Mouse (Mus musculus) embryonic facial prominence, embryonic 15.5 days (tissue): ENCODE data around the gene Tspan5. TPM values are rescaled to one million over a fixed set of nuclear protein-coding genes. Genes with fewer than 3 reads are reported as not detected.
A peak's percentile ranks its signal among the peaks of the same experiment; 100 is the strongest.

ENCODE experiments used
- ATAC-seq: fragments of 200-750 bp; cut with Nextera tagmentation; 2 replicates; pipeline ENCODE4 v1.8.0; 2017; ENCODE audit warnings: low read depth, moderate TSS enrichment; ENCODE audit not compliant: insufficient number of reproducible peaks, low FRiP score, low TSS enrichment
- H3K27ac ChIP-seq: fragments of 300-500 bp; sonication (generic); replicated peaks from 2 replicates; pipeline ENCODE4 v1.5.1; 2015; ENCODE audit warnings: mild to moderate bottlenecking, inconsistent platforms
- H3K27me3 ChIP-seq: fragments of 300-500 bp; sonication (generic); 2 replicates; pipeline ENCODE4 v1.6.1; 2015; ENCODE audit warnings: inconsistent platforms
- H3K36me3 ChIP-seq: fragments of 300-500 bp; sonication (generic); 2 replicates; pipeline ENCODE4 v1.6.1; 2015; ENCODE audit warnings: mild to moderate bottlenecking, inconsistent platforms
- H3K4me1 ChIP-seq: fragments of 300-500 bp; sonication (generic); 2 replicates; pipeline ENCODE4 v1.6.1; 2015; ENCODE audit warnings: inconsistent platforms
- H3K4me2 ChIP-seq: fragments of 300-500 bp; sonication (generic); replicated peaks from 2 replicates; pipeline ENCODE4 v1.6.1; 2015; ENCODE audit warnings: mild to moderate bottlenecking, inconsistent platforms
- H3K4me3 ChIP-seq: fragments of 300-500 bp; sonication (generic); replicated peaks from 2 replicates; pipeline ENCODE4 v1.5.1; 2015; ENCODE audit warnings: mild to moderate bottlenecking, inconsistent platforms
- H3K9ac ChIP-seq: fragments of 300-500 bp; sonication (generic); 2 replicates; pipeline ENCODE4 v1.6.1; 2015; ENCODE audit warnings: inconsistent platforms
- H3K9me3 ChIP-seq: fragments of 300-500 bp; sonication (generic); replicated peaks from 2 replicates; pipeline ENCODE4 v1.6.1; 2016; ENCODE audit warnings: inconsistent platforms
- WGBS: fragments of 180-500 bp; shearing (Covaris S2); methylation state at CpG from one replicate; pipeline ENCODE4 v1.1.7; 2015; 5-methylcytosine and 5-hydroxymethylcytosine counted together
- polyA plus RNA-seq: library from polyadenylated mRNA; unstranded; fragments of >200 nt; fragmentation: Nextera tagmentation; extraction: Ambion mirVana; gene quantifications from 2 replicates; pipeline ENCODE4 v1.2.1, GENCODE M21; 2015

Gene Tspan5
- polyA plus RNA-seq, 1 experiment from 2014 or later = 42.7 TPM

DNA sequence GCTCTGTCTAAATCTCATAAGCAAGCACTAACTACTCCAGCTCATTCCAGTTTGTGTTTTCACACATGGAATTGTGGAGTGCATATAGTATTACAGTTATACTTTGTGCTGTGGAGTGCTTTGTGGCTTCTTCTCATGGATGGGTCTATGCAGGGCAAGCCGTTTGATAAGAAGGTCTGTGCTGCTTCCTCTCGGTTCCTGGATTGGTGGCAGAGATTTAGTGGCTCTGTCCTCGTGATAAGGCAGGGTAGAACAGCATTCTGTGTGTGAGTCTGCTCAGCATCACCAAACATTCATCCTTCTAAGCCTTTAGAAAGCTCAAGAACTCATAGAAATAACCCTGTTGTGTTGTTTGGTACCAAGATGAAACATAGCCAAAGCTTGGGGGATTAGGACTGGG, 54.6 kb downstream of the Tspan5 start:
- WGBS = 79% methylated on average over 3 of the region's 3 CpGs
- Histone ChIP-seq H3K4me1 (peaks cover 19% of the 10 kb centered on the region), H3K36me3 (no peaks in the 10 kb centered on the region), H3K27ac (no peak overlapping the region), H3K9ac (no peak overlapping the region), H3K9me3 (no peaks in the 10 kb centered on the region), H3K27me3 (no peaks in the 10 kb centered on the region), H3K4me2 (no peak overlapping the region), H3K4me3 (no peak overlapping the region)
- no peak for ATAC-seq

DNA sequence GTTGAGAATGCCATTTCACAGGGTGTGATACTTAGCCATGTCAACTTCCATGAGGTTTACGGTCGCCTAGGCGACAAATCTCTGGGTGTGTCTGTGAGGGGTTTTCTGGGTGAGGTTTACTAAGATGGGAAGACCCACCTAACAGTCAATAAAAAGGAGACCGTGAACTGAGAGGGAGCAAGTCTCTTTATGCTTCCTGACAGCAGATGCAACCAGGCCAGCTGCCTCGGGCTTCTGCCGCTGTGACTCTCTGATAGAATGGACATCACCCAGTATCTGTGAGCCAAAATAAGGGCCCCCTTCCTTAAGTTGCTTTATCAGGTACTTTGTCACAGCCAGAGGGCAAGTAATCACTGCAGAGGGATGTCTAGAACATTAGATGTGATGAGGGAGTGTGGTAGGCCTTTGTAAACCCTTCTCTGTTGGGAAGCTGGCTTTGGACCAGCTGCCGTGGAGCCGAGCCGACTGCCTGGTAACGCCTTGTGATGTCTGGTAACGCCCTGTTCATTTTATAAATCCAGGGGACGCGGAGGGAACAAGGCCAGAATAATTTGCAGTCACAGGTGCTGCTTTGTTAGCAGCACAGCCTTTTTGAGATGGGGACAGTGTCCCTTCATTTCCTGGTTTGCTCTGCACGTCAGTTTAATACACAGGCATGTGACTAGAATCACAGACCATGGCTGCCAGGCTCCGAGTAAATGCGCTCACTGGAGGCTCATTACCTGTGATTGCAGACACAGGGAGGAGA, 58.8 kb downstream of the Tspan5 start:
- Histone ChIP-seq H3K9ac (no peak overlapping the region), H3K36me3 (no peaks in the 10 kb centered on the region), H3K4me1 (peaks cover 45% of the 10 kb centered on the region), H3K4me3 (no peak overlapping the region), H3K9me3 (no peaks in the 10 kb centered on the region), H3K4me2 (no peak overlapping the region), H3K27ac (0 out of 2 replicates have a peak overlapping the region, but pooled peaks have one; percentile 23), H3K27me3 (no peaks in the 10 kb centered on the region)
- 54% methylated on average over 16 of the region's 16 CpGs for WGBS
- no peak for ATAC-seq

DNA sequence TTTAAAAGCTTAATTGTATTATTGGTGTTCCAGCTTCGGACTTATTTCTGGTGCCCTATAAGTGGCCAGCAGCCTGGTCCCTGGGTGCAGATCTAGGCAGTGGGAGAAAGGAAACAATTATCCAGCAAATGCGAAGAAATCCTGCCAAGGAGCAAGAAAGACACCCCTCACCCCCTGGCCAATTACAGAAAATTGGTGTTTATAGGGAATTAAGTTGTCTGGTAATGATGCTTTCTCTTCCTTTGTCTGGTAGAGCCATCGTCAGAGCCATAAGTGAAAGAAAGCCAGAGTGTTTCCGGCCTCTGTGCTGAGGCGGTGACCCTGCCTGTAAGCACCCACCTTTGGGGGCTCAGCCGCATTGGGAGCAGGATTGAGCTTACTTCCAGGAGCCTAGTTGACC, 59.7 kb downstream of the Tspan5 start:
- no peak overlapping the region for H3K9ac ChIP-seq

DNA sequence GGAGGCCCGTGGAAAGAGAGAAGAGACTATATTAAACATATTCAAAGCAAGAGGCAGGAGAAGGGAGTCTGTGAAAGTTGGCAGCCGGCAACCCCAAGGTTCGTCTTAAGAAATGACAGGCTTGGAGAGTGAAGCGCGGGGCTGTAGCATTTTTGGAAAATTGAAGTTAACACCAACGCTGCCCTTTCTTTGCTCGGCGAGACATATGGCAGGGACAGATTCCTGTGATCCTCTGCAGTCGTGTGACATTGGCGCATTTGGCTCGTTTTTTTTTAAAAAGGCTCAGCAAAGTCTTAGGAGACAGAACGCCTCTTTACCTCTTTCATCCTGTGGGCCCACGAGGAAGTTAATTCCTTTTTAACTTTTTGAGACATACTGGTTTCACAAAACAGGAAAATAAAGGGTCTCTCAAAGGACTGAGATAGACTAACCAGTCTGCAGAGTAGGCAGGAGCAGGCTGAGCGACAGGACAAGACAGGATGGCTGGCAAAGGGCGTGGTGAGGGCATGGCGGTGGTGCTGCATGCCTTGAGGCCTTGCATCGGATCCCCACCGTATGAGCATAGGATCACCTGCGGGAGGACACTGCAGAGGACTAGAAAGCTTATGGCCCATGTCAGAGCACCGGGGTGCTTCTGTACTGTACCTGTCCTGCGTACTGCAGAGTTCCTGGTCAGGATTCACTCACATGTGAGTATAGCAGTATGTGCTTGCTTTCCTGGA, 60.9 kb downstream of the Tspan5 start:
- no peak overlapping the region for H3K9ac ChIP-seq
- 52% methylated on average over 21 of the region's 21 CpGs for WGBS
- no peak overlapping the region for H3K27ac ChIP-seq
- H3K36me3 ChIP-seq = no peaks in the 10 kb centered on the region
- ATAC-seq = no peak
- no peak overlapping the region for H3K4me3 ChIP-seq
- H3K4me2 ChIP-seq = no peak overlapping the region
- H3K27me3 ChIP-seq = no peaks in the 10 kb centered on the region
- H3K9me3 ChIP-seq = no peaks in the 10 kb centered on the region
- peaks cover 45% of the 10 kb centered on the region for H3K4me1 ChIP-seq

More for the DNA sequence above, 59.7 kb downstream of the Tspan5 start:
- no peak for ATAC-seq
- Histone ChIP-seq H3K27me3 (no peaks in the 10 kb centered on the region), H3K4me3 (no peak overlapping the region), H3K36me3 (no peaks in the 10 kb centered on the region), H3K4me2 (no peak overlapping the region), H3K4me1 (peaks cover 45% of the 10 kb centered on the region), H3K9me3 (no peaks in the 10 kb centered on the region), H3K27ac (no peak overlapping the region)
- WGBS = 64% methylated on average over 6 of the region's 6 CpGs

DNA sequence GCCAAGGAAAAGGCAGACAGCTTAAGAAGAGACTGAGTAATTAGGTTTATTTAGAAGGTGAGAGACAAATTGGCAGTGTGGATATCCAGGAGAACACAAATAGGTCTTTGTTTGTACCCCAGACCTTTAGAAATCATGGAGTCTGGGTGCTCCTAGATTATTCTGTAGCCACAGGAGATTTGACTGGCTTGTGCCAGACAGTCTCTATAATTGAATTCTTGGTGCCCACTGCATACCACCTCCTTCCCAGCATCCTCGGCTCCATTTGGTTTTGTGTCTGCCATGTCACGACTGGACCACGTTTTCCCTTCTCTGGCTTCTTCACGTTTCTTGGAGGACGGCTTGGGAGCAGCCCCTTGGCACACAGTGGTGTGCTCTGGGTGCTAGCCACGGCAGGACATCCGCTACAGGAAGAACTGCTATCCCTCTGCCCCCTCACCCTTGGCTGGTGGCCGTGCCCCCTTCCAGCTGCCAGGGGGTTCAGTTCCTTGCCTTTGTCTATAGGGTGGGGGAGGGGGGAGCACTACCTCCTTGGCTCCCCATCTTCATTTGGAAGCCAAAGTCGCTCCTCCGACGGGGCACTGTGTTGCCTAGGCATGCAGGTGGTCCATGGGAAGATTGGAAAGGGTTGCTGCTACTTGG, 61.6 kb downstream of the Tspan5 start:
- Histone ChIP-seq H3K4me2 (no peak overlapping the region), H3K4me1 (peaks cover 45% of the 10 kb centered on the region), H3K4me3 (no peak overlapping the region), H3K27me3 (no peaks in the 10 kb centered on the region), H3K9me3 (no peaks in the 10 kb centered on the region), H3K9ac (no peak overlapping the region), H3K27ac (no peak overlapping the region), H3K36me3 (no peaks in the 10 kb centered on the region)
- ATAC-seq = no peak
- WGBS = 76% methylated on average over 11 of the region's 11 CpGs

DNA sequence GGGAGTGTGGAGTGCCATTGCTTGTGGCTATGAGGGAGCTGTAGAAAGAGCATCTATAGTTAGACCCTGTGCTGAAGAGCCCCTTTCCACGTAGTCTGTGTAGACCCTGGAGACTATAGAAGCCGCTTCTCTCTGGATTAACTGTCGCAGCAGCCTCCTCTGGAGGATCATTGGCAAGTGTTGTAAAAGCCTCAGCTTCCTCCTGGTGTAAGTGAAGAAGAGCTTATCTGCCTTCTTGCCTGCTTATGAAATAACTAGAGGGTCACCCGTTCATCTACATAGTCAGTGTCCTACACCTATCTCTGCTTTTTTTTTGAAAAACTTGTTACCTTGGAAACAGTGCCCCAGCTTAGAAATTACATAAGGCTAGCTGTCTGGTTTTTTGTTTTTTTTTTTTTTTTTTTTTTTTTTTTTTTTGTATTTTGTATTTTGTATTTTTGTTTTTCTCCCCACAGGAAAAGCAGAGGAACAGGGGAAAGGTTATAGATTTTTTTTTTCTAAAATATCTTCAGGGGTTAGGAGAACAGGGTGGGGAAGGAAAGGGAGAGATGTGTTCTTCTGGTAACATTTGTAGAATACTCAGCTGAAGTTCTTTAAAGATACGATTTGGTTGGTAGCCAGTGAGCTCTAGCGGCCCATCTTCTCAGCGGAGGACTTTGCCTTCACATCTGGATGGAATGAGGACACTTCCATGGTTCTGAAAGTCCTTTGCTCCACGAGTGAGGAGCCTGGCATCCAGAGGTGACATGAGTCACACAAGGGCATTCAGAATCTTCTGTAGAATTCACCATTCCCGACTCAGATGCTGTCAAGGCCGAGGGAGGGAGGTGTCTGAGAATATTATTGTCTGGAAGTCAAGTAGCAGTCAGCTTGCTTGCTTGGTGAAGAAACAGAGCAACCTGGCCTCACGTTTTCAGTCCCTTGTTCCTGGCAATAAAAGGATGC, 62.4 kb downstream of the Tspan5 start:
- peaks cover 45% of the 10 kb centered on the region for H3K4me1 ChIP-seq

DNA sequence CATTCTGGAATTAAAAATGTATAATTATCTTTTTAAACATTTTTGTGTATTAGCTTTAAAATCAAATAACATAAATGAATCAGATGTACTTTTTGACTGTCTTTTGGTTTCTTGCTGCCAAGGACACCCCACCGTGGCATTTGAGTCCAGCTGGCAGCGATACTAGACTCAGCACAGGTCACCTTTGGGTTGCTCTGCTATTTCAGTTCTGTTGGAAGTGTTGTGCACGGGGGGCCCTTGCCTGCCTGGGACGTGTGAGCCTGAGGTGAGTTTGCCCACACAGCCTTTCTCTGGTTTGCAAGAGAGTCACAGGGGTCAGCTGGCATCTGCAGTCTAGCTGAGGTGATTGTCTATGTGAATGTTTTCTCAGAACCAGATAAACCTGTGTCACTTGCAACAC, 65.8 kb downstream of the Tspan5 start:
- Histone ChIP-seq H3K36me3 (no peaks in the 10 kb centered on the region), H3K9ac (no peak overlapping the region), H3K4me2 (no peak overlapping the region), H3K4me1 (peaks cover 14% of the 10 kb centered on the region), H3K27ac (no peak overlapping the region), H3K27me3 (no peaks in the 10 kb centered on the region), H3K4me3 (no peak overlapping the region), H3K9me3 (no peaks in the 10 kb centered on the region)
- WGBS = 85% methylated on average over 4 of the region's 4 CpGs
- no peak for ATAC-seq

More for the DNA sequence above, 62.4 kb downstream of the Tspan5 start:
- no peak for ATAC-seq
- no peak overlapping the region for H3K4me2 ChIP-seq
- no peaks in the 10 kb centered on the region for H3K36me3 ChIP-seq
- H3K27me3 ChIP-seq = no peaks in the 10 kb centered on the region
- no peak overlapping the region for H3K9ac ChIP-seq
- 65% methylated on average over 11 of the region's 11 CpGs for WGBS
- no peak overlapping the region for H3K4me3 ChIP-seq
- no peaks in the 10 kb centered on the region for H3K9me3 ChIP-seq
- H3K27ac ChIP-seq = no peak overlapping the region

DNA sequence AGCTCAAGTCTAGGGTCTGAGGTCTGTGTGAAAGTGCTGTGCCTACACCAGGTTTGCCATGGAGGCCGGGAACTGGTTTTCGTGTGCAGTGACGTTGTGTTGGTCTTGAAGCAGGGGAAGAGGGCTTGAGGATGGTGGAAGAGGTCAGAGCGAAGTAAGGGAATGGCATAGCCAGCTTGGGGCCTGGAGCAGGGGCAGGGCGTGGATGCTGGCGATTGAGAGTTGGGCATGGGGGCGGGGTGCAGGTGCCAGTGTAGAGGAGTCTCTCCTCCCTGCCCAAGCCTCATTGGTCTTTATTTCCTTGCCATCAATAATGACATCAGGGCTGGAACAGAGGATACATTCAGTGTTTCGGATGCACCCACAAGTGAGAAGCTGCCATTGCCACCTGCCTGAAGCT, 67.5 kb downstream of the Tspan5 start:
- no peak for ATAC-seq
- no peaks in the 10 kb centered on the region for H3K9me3 ChIP-seq

DNA sequence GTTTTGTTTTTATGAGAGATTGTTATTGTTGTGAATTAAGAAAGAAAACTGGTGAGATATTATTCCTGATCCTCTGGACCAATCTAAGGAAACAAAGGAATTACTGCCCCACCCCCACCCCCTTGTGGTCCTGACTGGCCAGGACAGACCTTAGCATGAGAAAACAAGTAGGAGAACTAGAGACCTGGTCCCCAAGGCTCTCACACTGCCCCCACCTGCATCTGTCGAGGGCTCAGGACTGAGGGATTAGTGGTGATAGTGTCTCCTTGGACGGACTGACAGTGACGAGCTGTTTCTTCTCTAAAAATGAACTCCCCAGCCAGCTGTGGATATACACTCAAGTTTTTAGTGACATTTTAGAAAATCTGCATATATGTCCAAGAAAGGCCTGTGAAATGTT, 70.6 kb downstream of the Tspan5 start:
- 57% methylated on average over 3 of the region's 3 CpGs for WGBS
- Histone ChIP-seq H3K27ac (no peak overlapping the region), H3K4me2 (no peak overlapping the region), H3K9ac (no peak overlapping the region), H3K36me3 (no peaks in the 10 kb centered on the region), H3K27me3 (no peaks in the 10 kb centered on the region), H3K4me3 (no peak overlapping the region), H3K9me3 (no peaks in the 10 kb centered on the region), H3K4me1 (0 out of 2 replicates have a peak, but pooled peaks cover 11% of the 10 kb centered on the region)
- ATAC-seq = no peak

More for the DNA sequence above, 67.5 kb downstream of the Tspan5 start:
- 87% methylated on average over 8 of the region's 8 CpGs for WGBS
- no peak overlapping the region for H3K27ac ChIP-seq
- no peaks in the 10 kb centered on the region for H3K4me1 ChIP-seq
- H3K9ac ChIP-seq = no peak overlapping the region
- H3K36me3 ChIP-seq = no peaks in the 10 kb centered on the region
- no peaks in the 10 kb centered on the region for H3K27me3 ChIP-seq
- H3K4me3 ChIP-seq = no peak overlapping the region
- no peak overlapping the region for H3K4me2 ChIP-seq

DNA sequence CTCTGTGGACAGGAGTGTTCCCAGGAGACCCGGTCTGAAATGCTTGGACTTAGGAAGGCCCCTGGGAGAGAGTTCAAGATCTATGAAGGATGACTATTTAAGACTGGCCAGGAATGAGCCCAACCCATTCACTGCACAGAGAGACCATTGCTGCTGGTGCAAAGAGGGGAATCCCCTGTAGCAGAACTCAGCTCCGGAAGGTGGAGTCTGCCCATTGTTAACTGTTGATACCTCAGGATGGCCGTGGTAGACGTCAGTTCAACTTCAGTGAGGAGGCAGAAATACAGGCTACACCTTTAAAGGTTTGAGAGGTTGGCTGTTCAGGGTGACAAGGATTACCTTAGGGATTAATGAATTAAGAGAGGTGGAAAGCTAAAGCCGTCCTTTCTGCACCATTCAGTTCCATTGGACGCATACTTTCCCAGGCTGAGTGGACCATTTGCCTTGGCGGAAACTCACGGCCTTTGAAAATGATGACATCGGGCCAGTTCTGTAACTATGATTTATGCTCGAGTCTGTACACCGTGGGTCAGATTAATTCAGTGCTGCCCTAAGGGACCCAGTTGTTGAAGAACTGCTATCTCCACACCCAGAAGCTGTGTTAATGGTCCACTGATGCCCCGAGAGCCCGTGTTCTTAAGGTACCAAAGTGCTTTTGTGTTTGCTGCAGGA, 71.3 kb downstream of the Tspan5 start:
- Histone ChIP-seq H3K4me2 (no peak overlapping the region), H3K9ac (no peak overlapping the region), H3K4me3 (no peak overlapping the region), H3K4me1 (0 out of 2 replicates have a peak, but pooled peaks cover 11% of the 10 kb centered on the region), H3K9me3 (no peaks in the 10 kb centered on the region), H3K36me3 (no peaks in the 10 kb centered on the region), H3K27me3 (no peaks in the 10 kb centered on the region), H3K27ac (no peak overlapping the region)
- 87% methylated on average over 13 of the region's 13 CpGs for WGBS
- no peak for ATAC-seq
